Mouse (Mus musculus) neural tube, embryonic 11.5 days (tissue): ENCODE results near the gene Gm42421. TPM values are rescaled to one million over a fixed set of nuclear protein-coding genes. Genes with fewer than 3 reads are reported as not detected.

Experiments
- ATAC-seq: fragments of 200-750 bp; cut with Nextera tagmentation; 2 replicates; pipeline ENCODE4 v1.8.0; 2017; ENCODE audit warnings: moderate number of reproducible peaks, mild to moderate bottlenecking, moderate TSS enrichment, moderate library complexity; ENCODE audit not compliant: insufficient read depth, low FRiP score, low TSS enrichment
- DNase-seq: peaks from one replicate; pipeline ENCODE4 v3.0.0-alpha.2; 2015; ENCODE audit warnings: low spot score
- H3K27ac ChIP-seq: fragments of 300-500 bp; sonication (generic); 2 replicates; pipeline ENCODE4 v1.5.1; 2014; ENCODE audit warnings: low read depth, mild to moderate bottlenecking, low read length
- H3K27me3 ChIP-seq: fragments of 300-500 bp; sonication (generic); 2 replicates; pipeline ENCODE4 v1.6.1; 2014; ENCODE audit warnings: mild to moderate bottlenecking, low read length, mixed read lengths; ENCODE audit not compliant: control insufficient read depth, insufficient read depth
- H3K36me3 ChIP-seq: fragments of 300-500 bp; sonication (generic); 2 replicates; pipeline ENCODE4 v1.6.1; 2014; ENCODE audit warnings: mild to moderate bottlenecking, low read length, moderate library complexity, mixed read lengths; ENCODE audit not compliant: control insufficient read depth, insufficient read depth
- H3K4me1 ChIP-seq: fragments of 300-500 bp; sonication (generic); 2 replicates; pipeline ENCODE4 v1.6.1; 2014; ENCODE audit warnings: low read length, mixed read lengths; ENCODE audit not compliant: control insufficient read depth, insufficient read depth
- H3K4me2 ChIP-seq: fragments of 300-500 bp; sonication (generic); 2 replicates; pipeline ENCODE4 v1.6.1; 2014; ENCODE audit warnings: low read depth, mild to moderate bottlenecking, moderate library complexity
- H3K4me3 ChIP-seq: fragments of 300-500 bp; sonication (generic); 2 replicates; pipeline ENCODE4 v1.5.1; 2014; ENCODE audit warnings: low read depth, low read length
- H3K9ac ChIP-seq: fragments of 300-500 bp; sonication (generic); 2 replicates; pipeline ENCODE4 v1.6.1; 2014; ENCODE audit warnings: mild to moderate bottlenecking, low read length
- H3K9me3 ChIP-seq: fragments of 300-500 bp; sonication (generic); 2 replicates; pipeline ENCODE4 v1.6.1; 2016; ENCODE audit warnings: low read length; ENCODE audit not compliant: control insufficient read depth
- WGBS: fragments of 180-500 bp; shearing (Covaris S2); extraction: QIAGEN DNeasy Blood & Tissue Kit; methylation state at CpG from one replicate; pipeline ENCODE4 v1.1.7; 2014; 5-methylcytosine and 5-hydroxymethylcytosine counted together
- polyA plus RNA-seq: library from polyadenylated mRNA; unstranded; fragments of >200 nt; fragmentation: Nextera tagmentation; extraction: Ambion mirVana; gene quantifications from 2 replicates; pipeline ENCODE4 v1.2.1, GENCODE M21; 2014

The Gm42421 gene
- polyA plus RNA-seq, 1 experiment from 2014 or later: 1.4 TPM

DNA sequence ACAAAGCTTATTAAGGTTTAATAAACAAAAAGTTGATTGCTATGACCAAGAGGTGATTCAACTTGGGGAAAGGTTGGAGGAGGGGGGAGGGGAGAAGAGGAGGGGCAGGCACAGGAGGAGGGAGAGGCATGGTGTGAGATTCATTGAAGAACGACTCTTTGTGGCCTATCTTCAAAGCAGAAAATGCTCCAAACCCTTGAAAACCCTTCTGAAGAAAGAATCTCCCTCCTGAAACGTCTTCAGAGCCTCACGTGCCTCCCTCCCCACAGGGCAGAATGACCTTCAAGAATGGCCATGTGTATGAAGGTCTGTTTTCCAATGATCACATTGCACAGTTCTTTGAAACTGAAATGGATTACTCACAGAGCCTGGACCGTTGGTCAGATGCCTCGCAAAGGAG is 22.0 kb downstream of the Gm42421 start:
- Histone ChIP-seq H3K9me3 (no peaks in the 10 kb centered on the region), H3K4me1 (no peaks in the 10 kb centered on the region), H3K4me2 (no peak overlapping the region), H3K36me3 (no peaks in the 10 kb centered on the region), H3K4me3 (no peak overlapping the region), H3K9ac (no peak overlapping the region), H3K27me3 (no peaks in the 10 kb centered on the region), H3K27ac (no peak overlapping the region)
- ATAC-seq: no peak
- no peak for DNase-seq
- WGBS: 39% methylated on average over 5 of the region's 5 CpGs

- Histone ChIP-seq H3K4me2 (no peak overlapping the region), H3K4me1 (no peaks in the 10 kb centered on the region), H3K9ac (no peak overlapping the region), H3K9me3 (no peaks in the 10 kb centered on the region), H3K36me3 (no peaks in the 10 kb centered on the region), H3K4me3 (no peak overlapping the region), H3K27me3 (no peaks in the 10 kb centered on the region), H3K27ac (no peak overlapping the region)
- ATAC-seq: no peak
- 92% methylated on average over 6 of the region's 6 CpGs for WGBS
- DNase-seq: no peak
Measured at GRCm38 (mm10) chr5:143957101-143957500, 29.1 kb downstream of the Gm42421 start.

- no peak overlapping the region for H3K4me3 ChIP-seq
- H3K9me3 ChIP-seq: no peaks in the 10 kb centered on the region
- 90% methylated on average over 11 of the region's 11 CpGs for WGBS
- no peaks in the 10 kb centered on the region for H3K27me3 ChIP-seq
- H3K9ac ChIP-seq: no peak overlapping the region
- DNase-seq (no peak), ATAC-seq (no peak)
- H3K36me3 ChIP-seq: no peaks in the 10 kb centered on the region
- no peak overlapping the region for H3K4me2 ChIP-seq
- no peak overlapping the region for H3K27ac ChIP-seq
- no peaks in the 10 kb centered on the region for H3K4me1 ChIP-seq
Measured at GRCm38 (mm10) chr5:143959551-143959950, 31.6 kb downstream of the Gm42421 start.

- H3K4me1 ChIP-seq: no peaks in the 10 kb centered on the region
- H3K9me3 ChIP-seq: no peaks in the 10 kb centered on the region
- no peak overlapping the region for H3K4me3 ChIP-seq
- no peak overlapping the region for H3K27ac ChIP-seq
- no peak overlapping the region for H3K4me2 ChIP-seq
- DNase-seq: no peak
- H3K27me3 ChIP-seq: no peaks in the 10 kb centered on the region
- 85% methylated on average over 8 of the region's 8 CpGs for WGBS
- no peak overlapping the region for H3K9ac ChIP-seq
- ATAC-seq: no peak
- no peaks in the 10 kb centered on the region for H3K36me3 ChIP-seq
Measured at GRCm38 (mm10) chr5:143961176-143961575, 33.2 kb downstream of the Gm42421 start.

DNA sequence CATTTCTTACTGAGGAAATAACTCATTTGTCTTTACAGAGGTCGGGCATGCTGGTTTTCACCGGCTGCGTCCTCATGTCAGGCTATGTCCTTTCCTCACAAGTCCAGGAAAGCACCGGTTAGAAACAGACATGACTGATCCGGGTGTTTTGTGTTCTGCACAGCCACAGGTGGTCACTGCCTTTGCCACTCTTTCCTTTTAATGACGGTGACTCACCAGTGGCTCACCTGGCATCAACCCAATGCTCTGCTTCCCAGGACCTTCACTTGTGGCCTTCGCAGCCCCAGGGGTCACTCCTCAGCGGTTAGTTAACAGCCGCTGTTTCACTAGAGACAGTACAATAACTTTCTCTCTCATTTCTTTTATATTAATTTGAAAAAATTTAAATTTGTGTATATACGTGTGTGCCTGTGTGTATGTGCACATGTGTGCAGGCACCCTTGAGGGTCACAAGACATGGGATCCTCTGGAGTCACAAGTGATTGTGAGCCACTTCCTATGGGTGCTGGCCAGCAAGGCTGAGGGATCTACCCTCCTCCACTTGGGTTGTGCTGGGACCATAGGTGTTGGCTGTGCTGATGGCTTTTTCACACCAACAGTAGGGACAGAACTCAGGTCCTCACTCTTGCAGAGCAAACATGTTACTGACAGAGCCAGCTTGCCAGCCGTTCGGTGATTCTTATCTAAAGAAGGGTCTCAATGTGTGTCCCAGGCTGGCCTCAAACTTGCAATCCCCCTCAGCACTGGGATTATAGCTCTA is 37.8 kb downstream of the Gm42421 start:
- Histone ChIP-seq H3K4me1 (no peaks in the 10 kb centered on the region), H3K9ac (no peak overlapping the region), H3K9me3 (no peaks in the 10 kb centered on the region), H3K4me2 (no peak overlapping the region), H3K4me3 (no peak overlapping the region), H3K27ac (no peak overlapping the region), H3K36me3 (no peaks in the 10 kb centered on the region), H3K27me3 (no peaks in the 10 kb centered on the region)
- DNase-seq (no peak), ATAC-seq (no peak)
- WGBS: 86% methylated on average over 12 of the region's 12 CpGs

GRCm38 (mm10) chr5:143966671-143967070 is 38.7 kb downstream of the Gm42421 start:
- Histone ChIP-seq H3K36me3 (no peaks in the 10 kb centered on the region), H3K4me3 (no peak overlapping the region), H3K27me3 (no peaks in the 10 kb centered on the region), H3K9me3 (no peaks in the 10 kb centered on the region), H3K4me2 (no peak overlapping the region), H3K27ac (no peak overlapping the region), H3K9ac (no peak overlapping the region), H3K4me1 (no peaks in the 10 kb centered on the region)
- ATAC-seq (no peak), DNase-seq (no peak)
- WGBS: 87% methylated on average over 12 of the region's 12 CpGs

DNA sequence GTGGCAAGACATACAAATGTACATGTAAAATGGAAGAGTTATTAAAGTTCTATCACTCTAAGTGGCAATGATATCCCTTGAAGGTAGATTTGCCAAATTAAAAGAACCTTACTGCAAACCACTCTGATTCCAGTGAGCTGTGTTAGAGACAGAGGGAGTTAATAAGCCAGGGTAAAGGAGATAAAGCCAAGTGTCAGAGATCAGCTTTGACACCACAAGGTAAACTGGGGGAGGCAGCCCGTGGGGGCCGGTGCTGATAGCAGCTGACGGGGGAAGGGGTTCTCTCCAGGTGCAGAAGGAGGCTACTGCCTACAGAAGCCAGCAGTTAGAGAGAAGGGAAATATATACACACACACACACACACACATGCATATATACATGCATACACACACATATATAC is 44.7 kb downstream of the Gm42421 start:
- 70% methylated on average over 3 of the region's 3 CpGs for WGBS
- Histone ChIP-seq H3K36me3 (no peaks in the 10 kb centered on the region), H3K9me3 (no peaks in the 10 kb centered on the region), H3K27ac (no peak overlapping the region), H3K9ac (no peak overlapping the region), H3K4me1 (no peaks in the 10 kb centered on the region), H3K27me3 (no peaks in the 10 kb centered on the region), H3K4me2 (no peak overlapping the region), H3K4me3 (no peak overlapping the region)
- ATAC-seq (no peak), DNase-seq (no peak)

DNA sequence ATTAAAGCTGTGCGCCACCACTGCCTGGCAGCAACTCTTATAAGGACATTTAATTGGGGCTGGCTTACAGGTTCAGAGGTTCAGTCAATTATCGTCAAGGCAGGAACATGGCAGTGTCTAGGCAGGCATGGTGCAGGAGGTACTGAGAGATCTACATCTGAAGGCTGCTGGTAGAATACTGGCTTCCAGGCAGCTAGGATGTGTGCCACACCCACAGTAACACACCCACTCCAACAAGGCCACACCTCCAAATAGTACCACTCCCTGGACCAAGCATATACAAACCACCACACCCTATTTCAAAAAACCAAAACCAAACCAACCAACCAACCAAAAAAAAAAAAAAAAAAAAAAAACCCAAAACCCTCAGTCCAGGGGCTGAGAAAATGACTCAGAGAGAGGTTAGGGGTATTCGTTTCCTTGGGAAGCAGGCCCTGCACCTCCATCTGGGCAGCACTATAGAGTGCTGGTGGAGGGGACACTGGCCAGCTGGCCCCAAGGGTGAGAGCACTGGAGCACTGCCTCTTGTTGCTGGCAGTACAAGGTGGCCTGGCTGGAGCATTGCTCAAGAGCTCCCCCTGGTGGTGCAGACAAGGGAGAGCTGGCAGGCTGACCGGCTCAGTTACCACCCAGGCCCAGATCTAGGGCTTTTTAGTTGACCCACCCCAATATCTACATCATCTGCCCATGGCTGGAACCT is 47.1 kb downstream of the Gm42421 start:
- WGBS: 54% methylated on average over 4 of the region's 4 CpGs
- no peaks in the 10 kb centered on the region for H3K4me1 ChIP-seq
- no peaks in the 10 kb centered on the region for H3K36me3 ChIP-seq
- no peak overlapping the region for H3K4me3 ChIP-seq
- H3K9me3 ChIP-seq: no peaks in the 10 kb centered on the region
- H3K4me2 ChIP-seq: no peak overlapping the region
- no peaks in the 10 kb centered on the region for H3K27me3 ChIP-seq
- no peak overlapping the region for H3K27ac ChIP-seq
- ATAC-seq: peak; percentile 61
- H3K9ac ChIP-seq: no peak overlapping the region
- peak; percentile 75 for DNase-seq

- Histone ChIP-seq H3K27me3 (no peaks in the 10 kb centered on the region), H3K9ac (no peak overlapping the region), H3K4me2 (no peak overlapping the region), H3K36me3 (no peaks in the 10 kb centered on the region), H3K4me1 (no peaks in the 10 kb centered on the region), H3K4me3 (no peak overlapping the region), H3K27ac (no peak overlapping the region), H3K9me3 (no peaks in the 10 kb centered on the region)
- ATAC-seq (no peak), DNase-seq (no peak)
- WGBS: 79% methylated on average over 2 of the region's 2 CpGs
Measured at GRCm38 (mm10) chr5:143975631-143975933, 47.6 kb downstream of the Gm42421 start.
